18 mouse cellular contexts compared by ENCODE assay signal in genomic region chr3:52929827-52930605, GRCm38 (mm10).
DNase-seq lines count a peak whose midpoint lies in the region; ATAC-seq and TF ChIP-seq lines count a peak whose summit lies in the region.
"Had no signal": no experiment of that assay in that cellular context is flagged by ENCODE, and none has a peak within 500 bp of the region (broad histone marks: within the 10 kb centered on the region; RNA-seq: fewer than 3 reads in every experiment).

No protein-coding gene starts in this region.

- DNase-seq in spleen, postnatal 36 days (ENCODE audit: low spot score in 2 of 2) = peak; percentile 23 to 26
- no peak for DNase-seq in spleen, adult 18-20 months
- DNase-seq in naive thymus-derived CD4-positive, alpha-beta T cell, adult 2 months (ENCODE audit: low read depth) = peak; percentile 86
- DNase-seq in thymus, postnatal 4 days = peak; percentile 71
- DNase-seq in lung, adult 2 months = no peak
- no peak for DNase-seq in cerebellum, postnatal 10 days
- DNase-seq in heart, postnatal 36 days = no peak
- DNase-seq: heart, adult 18-20 months; heart, postnatal 10 days; liver, postnatal 0 days had no signal

- peak; percentile 81 for ATAC-seq in granulocyte monocyte progenitor cell, adult 5-6 weeks (replicated peaks; ENCODE audit: poor library complexity, severe bottlenecking)
- ATAC-seq: hindbrain, postnatal 0 days; liver, postnatal 0 days; midbrain, embryonic 16.5 days had no signal

- H3K4me3 ChIP-seq in lung, adult 2 months (replicated peaks; ENCODE audit: extremely low read depth, low read depth, low read length) = no peak overlapping the region
- H3K4me3 ChIP-seq: embryonic facial prominence, embryonic 15.5 days; forebrain, embryonic 12.5 days; kidney, embryonic 15.5 days; limb, embryonic 15.5 days; neural tube, embryonic 15.5 days had no signal

- no peak for TF ChIP-seq CTCF in lung, adult 2 months (IDR thresholded peaks at IDR 0.05; ENCODE audit: insufficient read depth, low read length)

- no peaks in the 10 kb centered on the region; the same call in 1 of the 2 replicates for H3K4me1 ChIP-seq in lung, adult 2 months (ENCODE audit: control insufficient read depth, insufficient read depth, low read length)
- H3K4me1 ChIP-seq: embryonic facial prominence, embryonic 15.5 days; limb, embryonic 15.5 days; neural tube, embryonic 15.5 days had no signal

- 65% methylated on average over 13 of the region's 13 CpGs for WGBS in lung, adult 2 months

- intact Hi-C loops in heart, postnatal 36 days (cut with DNase I) = no loop called here

- no peak for TF ChIP-seq POLR2A in lung, adult 2 months (IDR thresholded peaks at IDR 0.05; ENCODE audit: borderline replicate concordance, extremely low read depth, low read depth, low read length)

Comparison
In these comparisons a context has a peak if more than half of its experiments do, and no peak if none do; other contexts are left out.
1. DNase-seq: peak in spleen, postnatal 36 days (2 of 2), naive thymus-derived CD4-positive, alpha-beta T cell, adult 2 months (single experiment) and thymus, postnatal 4 days (single experiment); none in spleen, adult 18-20 months (0 of 2), lung, adult 2 months (single experiment), cerebellum, postnatal 10 days (0 of 2) and heart, postnatal 36 days (0 of 2).